Mouse (Mus musculus): ENCODE results near the gene Crygn. TPM values are rescaled to one million over a fixed set of nuclear protein-coding genes. Genes with fewer than 3 reads are reported as not detected.

Crygn gene
- total and polyA plus RNA-seq, 3 experiments = not detected

GRCm38 (mm10) chr5:24751305-24752174 lies 6.3 kb downstream of the Crygn start:
- no peaks in the 10 kb centered on the region for H3K36me3 ChIP-seq (ENCODE audit: control insufficient read depth, insufficient read depth, low read length)
- intact Hi-C loops (cut with DNase I) = loop anchor here (2.0 to 5.0 kb wide), 3 partner anchors 29 to 261 kb away; no protein-coding TSS in a partner anchor
- no peaks in the 10 kb centered on the region for H3K27me3 ChIP-seq (ENCODE audit: control insufficient read depth, insufficient read depth, low read length)
- H3K27ac ChIP-seq = peak overlapping the region; percentile 97
- no peaks in the 10 kb centered on the region for H3K79me2 ChIP-seq (replicated peaks; ENCODE audit: control insufficient read depth, insufficient read depth, low read length)
- H3K4me1 ChIP-seq (ENCODE audit: control insufficient read depth, insufficient read depth, low read length) = peaks cover 4% of the 10 kb centered on the region
- DNase-seq = peak; percentile 64 to 67
- TF ChIP-seq POLR2A (IDR thresholded peaks at IDR 0.05; ENCODE audit: insufficient read depth, low read depth, low read length) (peak; percentile 72), EP300 (IDR thresholded peaks at IDR 0.05; ENCODE audit: insufficient read depth, low read depth, low read length) (no peak)
- peak overlapping the region; percentile 62 for H3K4me3 ChIP-seq
- 4% methylated on average over 25 of the region's 25 CpGs for WGBS
- peak overlapping the region; percentile 89 for H3K9ac ChIP-seq (ENCODE audit: low read depth, low read length)

DNA sequence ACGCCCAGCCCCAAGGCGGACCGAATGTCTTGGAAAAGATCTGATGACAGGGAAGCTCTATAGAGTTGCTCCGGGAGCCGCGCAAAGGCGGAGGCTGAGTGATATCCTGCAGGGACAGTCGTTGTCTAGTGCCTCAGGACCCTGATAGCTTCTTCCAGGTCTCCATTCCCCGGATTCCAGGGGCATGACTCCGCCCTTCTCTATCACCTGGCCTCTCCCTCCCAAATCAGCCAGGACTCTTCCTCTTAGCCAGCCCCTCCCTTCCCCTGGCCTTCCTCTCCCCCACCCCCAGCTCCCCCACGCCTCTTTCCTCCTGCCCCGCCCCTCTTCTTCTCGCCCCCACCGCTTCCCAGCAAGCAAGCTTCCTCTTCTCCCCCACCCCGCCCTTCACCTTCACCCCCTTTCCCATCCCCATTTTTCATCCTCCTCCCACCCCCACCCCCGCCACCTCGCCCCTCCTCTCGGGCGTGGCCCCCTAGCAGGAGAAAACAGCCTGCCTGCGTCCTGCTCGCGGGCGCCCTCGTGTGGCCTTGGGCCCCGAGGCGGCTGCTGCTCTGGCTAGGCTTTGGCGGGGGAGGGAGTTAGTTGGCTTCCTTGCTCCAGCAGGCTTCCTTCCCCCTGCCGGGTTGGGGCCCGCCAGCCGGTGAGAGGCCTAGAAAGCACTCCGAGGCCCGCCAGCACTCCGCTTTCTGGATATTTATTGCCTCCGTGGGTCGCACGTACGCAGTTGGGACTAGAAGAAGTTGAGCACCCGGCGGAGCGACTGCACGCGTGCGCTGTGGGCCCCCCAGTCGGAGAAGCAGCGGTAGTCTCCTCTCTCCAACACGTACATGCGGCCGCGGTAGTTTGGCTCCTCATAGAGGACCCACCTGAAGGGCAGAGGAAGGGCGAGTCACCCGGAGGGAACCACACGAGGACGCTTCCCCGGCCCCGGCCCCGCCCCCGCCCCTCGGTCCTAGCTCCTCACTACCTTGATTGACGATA lies 7.2 kb downstream of the Crygn start:
- intact Hi-C loops (cut with DNase I) = loop anchor here (1.0 to 5.0 kb wide), 4 partner anchors 30 to 262 kb away; partner anchors contain the start of gene Nub1
- H3K36me3 ChIP-seq (ENCODE audit: control insufficient read depth, insufficient read depth, low read length) = no peaks in the 10 kb centered on the region
- no peaks in the 10 kb centered on the region for H3K27me3 ChIP-seq (ENCODE audit: control insufficient read depth, insufficient read depth, low read length)
- DNase-seq = peak; percentile 92 to 93
- 3% methylated on average over 55 of the region's 59 CpGs for WGBS
- TF ChIP-seq POLR2A (IDR thresholded peaks at IDR 0.05; ENCODE audit: insufficient read depth, low read depth, low read length) = peak; percentile 81
- peak; percentile 73 for TF ChIP-seq CTCF (IDR thresholded peaks at IDR 0.05)
- no peak for TF ChIP-seq EP300 (IDR thresholded peaks at IDR 0.05; ENCODE audit: insufficient read depth, low read depth, low read length)
- H3K79me2 ChIP-seq (replicated peaks; ENCODE audit: control insufficient read depth, insufficient read depth, low read length) = no peaks in the 10 kb centered on the region
- peak overlapping the region; percentile 62 for H3K4me3 ChIP-seq
- peak overlapping the region; percentile 89 for H3K9ac ChIP-seq (ENCODE audit: low read depth, low read length)
- H3K4me1 ChIP-seq (ENCODE audit: control insufficient read depth, insufficient read depth, low read length) = peaks cover 4% of the 10 kb centered on the region
- H3K27ac ChIP-seq = peak overlapping the region; percentile 97

GRCm38 (mm10) chr5:24749731-24750130 lies 8.1 kb downstream of the Crygn start:
- intact Hi-C loops (cut with DNase I) = loop anchor here (1.0 to 5.0 kb wide), 4 partner anchors 31 to 263 kb away; partner anchors contain the start of gene Nub1
- no peak for TF ChIP-seq CTCF (IDR thresholded peaks at IDR 0.05)
- DNase-seq = peak in 1 of 2 experiments; percentile 24
- H3K27ac ChIP-seq = peak overlapping the region; percentile 97
- H3K4me1 ChIP-seq (ENCODE audit: control insufficient read depth, insufficient read depth, low read length) = peaks cover 4% of the 10 kb centered on the region
- WGBS = 53% methylated on average over 5 of the region's 5 CpGs
- no peaks in the 10 kb centered on the region for H3K27me3 ChIP-seq (ENCODE audit: control insufficient read depth, insufficient read depth, low read length)
- peak overlapping the region; percentile 41; the same call in 1 of the 2 replicates for H3K4me3 ChIP-seq
- no peaks in the 10 kb centered on the region for H3K79me2 ChIP-seq (replicated peaks; ENCODE audit: control insufficient read depth, insufficient read depth, low read length)
- H3K9ac ChIP-seq (ENCODE audit: low read depth, low read length) = no peak overlapping the region
- H3K36me3 ChIP-seq (ENCODE audit: control insufficient read depth, insufficient read depth, low read length) = no peaks in the 10 kb centered on the region

DNA sequence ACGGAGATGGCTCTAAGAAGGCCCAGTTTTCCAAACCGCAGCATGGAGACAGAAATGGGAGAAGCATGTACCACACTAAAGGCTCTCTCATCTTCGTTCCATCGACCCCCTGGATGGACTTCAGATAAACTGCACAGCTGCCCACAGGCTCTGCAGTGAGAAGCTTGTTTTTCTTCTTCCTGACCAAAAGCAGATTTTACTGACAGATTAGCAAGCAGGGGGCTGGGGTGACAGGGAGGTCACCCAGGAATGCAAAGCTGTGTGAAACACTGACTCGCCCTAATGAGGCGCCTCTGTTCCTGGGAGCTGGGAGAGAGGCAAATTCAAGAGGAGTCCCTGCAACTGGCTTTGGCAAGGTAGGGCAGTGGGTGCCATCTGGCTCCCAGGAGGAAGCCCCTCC lies 10.3 kb downstream of the Crygn start:
- DNase-seq = no peak
- H3K27me3 ChIP-seq (ENCODE audit: control insufficient read depth, insufficient read depth, low read length) = no peaks in the 10 kb centered on the region
- intact Hi-C loops (cut with DNase I) = no loop called here
- no peak overlapping the region for H3K4me3 ChIP-seq
- H3K36me3 ChIP-seq (ENCODE audit: control insufficient read depth, insufficient read depth, low read length) = no peaks in the 10 kb centered on the region
- TF ChIP-seq EP300 (IDR thresholded peaks at IDR 0.05; ENCODE audit: insufficient read depth, low read depth, low read length) (no peak), CTCF (IDR thresholded peaks at IDR 0.05) (no peak), POLR2A (IDR thresholded peaks at IDR 0.05; ENCODE audit: insufficient read depth, low read depth, low read length) (no peak)
- no peak overlapping the region for H3K9ac ChIP-seq (ENCODE audit: low read depth, low read length)
- no peak overlapping the region for H3K27ac ChIP-seq
- peaks cover 4% of the 10 kb centered on the region for H3K4me1 ChIP-seq (ENCODE audit: control insufficient read depth, insufficient read depth, low read length)
- H3K79me2 ChIP-seq (replicated peaks; ENCODE audit: control insufficient read depth, insufficient read depth, low read length) = no peaks in the 10 kb centered on the region
- 43% methylated on average over 6 of the region's 6 CpGs for WGBS

DNA sequence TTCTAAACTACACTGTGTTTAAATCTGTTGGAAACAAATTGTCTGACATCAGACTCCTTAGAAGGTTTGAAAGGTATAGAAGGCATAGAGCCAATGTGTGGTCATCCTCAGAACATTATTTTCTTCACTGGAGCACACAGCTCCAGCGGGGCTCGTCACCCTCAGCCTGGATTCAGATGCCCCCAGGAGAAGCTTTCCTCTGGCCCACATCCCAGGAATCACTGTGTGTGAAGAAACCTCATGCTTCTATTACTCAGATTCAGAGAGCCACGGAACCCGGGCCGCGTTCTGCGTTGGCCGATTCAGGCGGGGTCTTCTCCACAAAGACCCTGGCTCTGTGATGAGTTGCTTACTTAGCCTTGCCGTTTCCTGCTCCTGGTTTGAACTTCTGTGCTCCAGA lies 13.9 kb downstream of the Crygn start:
- H3K27me3 ChIP-seq (ENCODE audit: control insufficient read depth, insufficient read depth, low read length) = no peaks in the 10 kb centered on the region

More for the DNA sequence above, 13.9 kb downstream of the Crygn start:
- H3K27ac ChIP-seq = no peak overlapping the region
- DNase-seq = no peak
- H3K79me2 ChIP-seq (replicated peaks; ENCODE audit: control insufficient read depth, insufficient read depth, low read length) = no peaks in the 10 kb centered on the region
- peaks cover 6% of the 10 kb centered on the region for H3K4me1 ChIP-seq (ENCODE audit: control insufficient read depth, insufficient read depth, low read length)
- no peaks in the 10 kb centered on the region for H3K36me3 ChIP-seq (ENCODE audit: control insufficient read depth, insufficient read depth, low read length)
- no peak overlapping the region for H3K4me3 ChIP-seq
- no peak overlapping the region for H3K9ac ChIP-seq (ENCODE audit: low read depth, low read length)
- WGBS = 74% methylated on average over 10 of the region's 10 CpGs
- no peak for TF ChIP-seq POLR2A (IDR thresholded peaks at IDR 0.05; ENCODE audit: insufficient read depth, low read depth, low read length)
- no peak for TF ChIP-seq CTCF (IDR thresholded peaks at IDR 0.05)
- TF ChIP-seq EP300 (IDR thresholded peaks at IDR 0.05; ENCODE audit: insufficient read depth, low read depth, low read length) = no peak
- intact Hi-C loops (cut with DNase I) = no loop called here

All from heart, adult 2 months (tissue).